Mouse (Mus musculus) hindbrain, embryonic 11.5 days (tissue): Measurements from ENCODE around the gene Miga1. TPM values are rescaled to one million over a fixed set of nuclear protein-coding genes. Genes with fewer than 3 reads are reported as not detected.
"Not testable (repeated sequence)": the region's sequence is repeated elsewhere in the genome, so short reads cannot be mapped to it uniquely, and the experiment has no call there.

Source experiments
- ATAC-seq: fragments of 200-750 bp; cut with Nextera tagmentation; 2 replicates; pipeline ENCODE4 v1.8.0; 2017; ENCODE audit warnings: mild to moderate bottlenecking, moderate TSS enrichment, moderate library complexity; ENCODE audit not compliant: low FRiP score
- DNase-seq: peaks from one replicate; pipeline ENCODE4 v3.0.0-alpha.2; 2015; ENCODE audit warnings: low spot score
- H3K27ac ChIP-seq: fragments of 300-500 bp; sonication (generic); 2 replicates; pipeline ENCODE4 v1.5.1; 2014; ENCODE audit warnings: mild to moderate bottlenecking, low read depth, low read length
- H3K27me3 ChIP-seq: fragments of 300-500 bp; sonication (generic); 2 replicates; pipeline ENCODE4 v1.6.1; 2014; ENCODE audit warnings: mild to moderate bottlenecking, low read length, moderate library complexity, mixed read lengths; ENCODE audit not compliant: control insufficient read depth, insufficient read depth
- H3K36me3 ChIP-seq: fragments of 300-500 bp; sonication (generic); 2 replicates; pipeline ENCODE4 v1.6.1; 2014; ENCODE audit warnings: mild to moderate bottlenecking, low read length, moderate library complexity, mixed read lengths; ENCODE audit not compliant: control insufficient read depth, insufficient read depth
- H3K4me1 ChIP-seq: fragments of 300-500 bp; sonication (generic); replicated peaks from 2 replicates; pipeline ENCODE4 v1.6.1; 2014; ENCODE audit warnings: low read length, mixed read lengths; ENCODE audit not compliant: control insufficient read depth, insufficient read depth
- H3K4me2 ChIP-seq: fragments of 300-500 bp; sonication (generic); replicated peaks from 2 replicates; pipeline ENCODE4 v1.6.1; 2014; ENCODE audit warnings: mild to moderate bottlenecking, low read depth, low read length
- H3K4me3 ChIP-seq: fragments of 300-500 bp; sonication (generic); 2 replicates; pipeline ENCODE4 v1.5.1; 2014; ENCODE audit warnings: low read depth, low read length
- H3K9ac ChIP-seq: fragments of 300-500 bp; sonication (generic); 2 replicates; pipeline ENCODE4 v1.6.1; 2014; ENCODE audit warnings: low read depth, low read length
- H3K9me3 ChIP-seq: fragments of 300-500 bp; sonication (generic); 2 replicates; pipeline ENCODE4 v1.6.1; 2016; ENCODE audit warnings: low read length; ENCODE audit not compliant: control insufficient read depth
- WGBS: fragments of 180-500 bp; shearing (Covaris S2); extraction: QIAGEN DNeasy Blood & Tissue Kit; methylation state at CpG from one replicate; pipeline ENCODE4 v1.1.7; 2014; 5-methylcytosine and 5-hydroxymethylcytosine counted together
- polyA plus RNA-seq: library from polyadenylated mRNA; unstranded; fragments of >200 nt; fragmentation: Nextera tagmentation; extraction: Ambion mirVana; gene quantifications from 2 replicates; pipeline ENCODE4 v1.2.1, GENCODE M21; 2014

The Miga1 gene
- polyA plus RNA-seq, 1 experiment from 2014 or later: 21.4 TPM

GRCm38 (mm10) chr3:152314666-152315065, 25.5 kb downstream of the Miga1 start:
- H3K4me3 ChIP-seq, DNase-seq, H3K36me3 ChIP-seq, ATAC-seq, H3K9me3 ChIP-seq, H3K9ac ChIP-seq, H3K4me1 ChIP-seq, H3K27me3 ChIP-seq, H3K27ac ChIP-seq, H3K4me2 ChIP-seq: not testable (repeated sequence)
- 74% methylated on average over 14 of the region's 14 CpGs for WGBS

DNA sequence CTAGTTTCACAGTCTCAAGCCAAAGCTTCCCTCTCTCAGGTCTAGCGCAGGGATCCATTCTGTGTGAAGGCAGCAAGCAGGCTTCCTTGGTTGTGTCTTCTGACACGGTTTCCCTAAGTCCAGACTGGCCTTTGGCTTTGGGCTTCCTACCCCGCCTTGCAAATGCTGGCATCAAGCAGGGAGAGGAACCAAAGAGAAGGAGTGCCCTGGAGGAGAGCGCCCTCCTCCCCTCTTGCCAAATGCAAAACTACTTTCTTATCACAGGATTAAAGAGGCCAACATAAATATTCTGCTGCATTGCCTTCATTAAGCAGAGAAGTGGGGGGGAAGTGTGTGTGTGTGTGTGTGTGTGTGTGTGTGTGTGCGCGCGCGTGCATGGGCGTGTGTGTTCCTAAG, 31.0 kb downstream of the Miga1 start:
- 93% methylated on average over 9 of the region's 9 CpGs for WGBS
- H3K9ac ChIP-seq: no peak overlapping the region
- no peak overlapping the region for H3K27ac ChIP-seq

DNA sequence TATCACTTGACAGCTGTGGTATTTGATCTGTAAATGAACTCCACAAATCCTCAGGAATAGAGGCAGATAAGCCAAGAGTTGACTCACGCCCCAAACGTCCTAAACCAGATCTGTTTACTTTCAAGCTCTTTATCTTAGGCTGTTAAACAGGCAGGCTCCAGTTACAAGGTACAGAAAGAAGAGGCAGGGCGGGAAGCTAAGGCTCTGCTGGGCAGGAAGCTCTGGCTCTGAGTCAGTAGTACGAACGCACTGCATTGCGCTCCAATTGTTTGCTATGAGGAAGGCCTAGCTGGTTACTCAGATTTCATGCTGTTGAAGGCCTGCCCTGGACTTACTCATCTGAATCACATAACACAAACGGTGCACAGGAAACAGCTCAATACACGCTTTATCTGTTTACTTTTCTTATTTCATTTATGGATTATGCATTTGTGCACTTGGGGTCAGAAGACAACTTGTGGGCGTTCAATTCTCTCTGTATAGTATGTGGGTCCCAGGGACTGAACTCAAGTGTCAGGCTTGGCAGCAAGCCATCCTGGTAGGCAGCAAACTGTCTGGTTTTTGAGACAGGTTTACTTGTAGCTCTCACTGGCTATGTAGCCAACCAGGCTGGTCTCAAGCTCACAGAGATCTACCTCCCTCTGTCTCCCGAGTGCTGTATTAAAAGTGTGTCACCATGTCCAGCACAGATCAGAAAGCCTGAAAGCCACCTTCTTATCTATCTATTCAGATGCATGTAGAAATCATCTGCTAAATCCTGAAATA, 31.5 kb downstream of the Miga1 start:
- H3K4me1 ChIP-seq: no peaks in the 10 kb centered on the region
- no peak for ATAC-seq

More for the DNA sequence above, 31.0 kb downstream of the Miga1 start:
- no peak for ATAC-seq
- Histone ChIP-seq H3K4me2 (no peak overlapping the region), H3K27me3 (no peaks in the 10 kb centered on the region), H3K9me3 (no peaks in the 10 kb centered on the region), H3K4me1 (no peaks in the 10 kb centered on the region), H3K36me3 (no peaks in the 10 kb centered on the region), H3K4me3 (no peak overlapping the region)
- DNase-seq: no peak

GRCm38 (mm10) chr3:152305971-152306370, 34.2 kb downstream of the Miga1 start:
- WGBS: 87% methylated on average over 4 of the region's 4 CpGs

More for the DNA sequence above, 31.5 kb downstream of the Miga1 start:
- H3K9ac ChIP-seq: no peak overlapping the region
- no peak overlapping the region for H3K4me2 ChIP-seq
- no peak overlapping the region for H3K4me3 ChIP-seq
- H3K27ac ChIP-seq: no peak overlapping the region
- no peak for DNase-seq
- no peaks in the 10 kb centered on the region for H3K36me3 ChIP-seq
- WGBS: 71% methylated on average over 10 of the region's 10 CpGs
- H3K9me3 ChIP-seq: no peaks in the 10 kb centered on the region
- H3K27me3 ChIP-seq: no peaks in the 10 kb centered on the region

DNA sequence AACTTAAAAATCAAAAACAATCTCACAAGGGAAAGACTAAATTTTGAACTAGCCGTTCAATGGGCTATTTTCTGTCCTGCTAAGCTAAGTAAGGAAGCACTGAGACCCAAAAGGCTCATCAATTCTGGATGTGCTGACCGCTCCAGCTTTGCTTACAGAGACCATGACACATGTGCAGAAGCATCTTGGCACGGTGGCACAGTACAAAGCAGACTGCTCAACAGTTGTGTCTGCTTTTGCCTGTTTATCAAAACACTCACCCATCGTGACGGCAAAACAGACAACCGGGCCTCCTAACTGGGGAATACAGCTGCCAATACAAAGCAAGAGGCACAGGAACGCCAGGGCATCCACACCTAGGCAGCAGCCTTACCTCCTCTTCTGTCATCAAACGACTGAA, 35.1 kb downstream of the Miga1 start:
- Histone ChIP-seq H3K4me2 (no peak overlapping the region), H3K9ac (no peak overlapping the region), H3K27ac (no peak overlapping the region), H3K27me3 (no peaks in the 10 kb centered on the region), H3K4me1 (no peaks in the 10 kb centered on the region), H3K4me3 (no peak overlapping the region), H3K36me3 (no peaks in the 10 kb centered on the region), H3K9me3 (no peaks in the 10 kb centered on the region)
- DNase-seq: no peak
- ATAC-seq: no peak
- 91% methylated on average over 8 of the region's 8 CpGs for WGBS

More at GRCm38 (mm10) chr3:152305971-152306370, 34.2 kb downstream of the Miga1 start:
- Histone ChIP-seq H3K9me3 (no peaks in the 10 kb centered on the region), H3K27ac (no peak overlapping the region), H3K27me3 (no peaks in the 10 kb centered on the region), H3K4me1 (no peaks in the 10 kb centered on the region), H3K4me2 (no peak overlapping the region), H3K4me3 (no peak overlapping the region), H3K36me3 (no peaks in the 10 kb centered on the region), H3K9ac (no peak overlapping the region)
- ATAC-seq: no peak
- DNase-seq: no peak

DNA sequence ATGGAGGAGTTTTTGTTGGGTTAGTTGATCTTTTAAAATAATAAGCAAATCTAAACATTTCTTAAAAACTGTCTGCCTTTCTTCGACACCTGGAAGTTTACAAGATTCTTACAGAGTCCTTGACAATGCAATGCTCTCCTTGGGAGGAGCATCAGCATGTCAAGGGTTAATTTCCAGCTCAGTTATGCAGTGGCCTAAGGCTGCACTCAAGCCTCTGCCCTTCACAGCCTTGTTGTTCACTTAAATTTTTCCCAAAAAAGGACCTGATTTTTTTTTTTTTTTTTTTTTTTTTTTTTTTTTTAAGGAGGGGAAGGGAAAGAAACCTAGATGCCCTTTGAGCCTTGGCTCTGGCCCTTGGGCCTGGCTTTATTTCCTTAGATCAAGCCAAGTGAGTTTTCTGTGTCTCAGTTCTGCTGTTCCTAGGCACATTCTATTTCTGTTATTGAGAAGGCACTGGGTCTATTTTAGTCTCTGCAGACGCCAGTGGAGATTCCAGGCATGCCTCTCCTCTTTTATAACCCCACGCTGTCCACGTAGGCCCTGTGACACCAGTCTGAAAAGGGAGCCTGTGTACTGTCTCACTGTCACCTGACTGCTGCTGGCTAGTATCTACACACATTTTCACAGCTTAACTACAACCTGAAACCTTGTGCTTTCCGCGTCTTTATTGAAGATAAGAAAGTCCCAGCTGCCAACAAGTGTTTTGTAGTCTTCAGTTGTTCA, 36.0 kb downstream of the Miga1 start:
- H3K36me3 ChIP-seq: no peaks in the 10 kb centered on the region
- ATAC-seq: no peak
- H3K4me1 ChIP-seq: no peaks in the 10 kb centered on the region
- 72% methylated on average over 6 of the region's 6 CpGs for WGBS
- no peak overlapping the region for H3K4me3 ChIP-seq
- no peak for DNase-seq
- H3K9me3 ChIP-seq: no peaks in the 10 kb centered on the region
- no peak overlapping the region for H3K27ac ChIP-seq
- H3K4me2 ChIP-seq: no peak overlapping the region
- no peaks in the 10 kb centered on the region for H3K27me3 ChIP-seq
- no peak overlapping the region for H3K9ac ChIP-seq

GRCm38 (mm10) chr3:152302991-152303390, 37.2 kb downstream of the Miga1 start:
- Histone ChIP-seq H3K4me1 (no peaks in the 10 kb centered on the region), H3K27ac (no peak overlapping the region), H3K27me3 (no peaks in the 10 kb centered on the region), H3K9ac (no peak overlapping the region), H3K4me2 (no peak overlapping the region), H3K9me3 (no peaks in the 10 kb centered on the region), H3K4me3 (no peak overlapping the region), H3K36me3 (no peaks in the 10 kb centered on the region)
- no peak for DNase-seq
- WGBS: 82% methylated on average over 9 of the region's 9 CpGs
- no peak for ATAC-seq

GRCm38 (mm10) chr3:152300376-152301337, 39.5 kb downstream of the Miga1 start:
- WGBS: 94% methylated on average over 14 of the region's 14 CpGs
- Histone ChIP-seq H3K4me1 (no peaks in the 10 kb centered on the region), H3K27ac (no peak overlapping the region), H3K4me3 (no peak overlapping the region), H3K9me3 (no peaks in the 10 kb centered on the region), H3K27me3 (no peaks in the 10 kb centered on the region), H3K36me3 (no peaks in the 10 kb centered on the region), H3K9ac (no peak overlapping the region), H3K4me2 (no peak overlapping the region)
- ATAC-seq (no peak), DNase-seq (no peak)
